Mouse (Mus musculus): ENCODE measurements around the gene Lpin3.

The Lpin3 gene

GRCm38 (mm10) chr2:160933890-160934289, 53.4 kb downstream of the Lpin3 start:
- DNase-seq (ENCODE audit: low spot score in 2 of 2): no peak

DNA sequence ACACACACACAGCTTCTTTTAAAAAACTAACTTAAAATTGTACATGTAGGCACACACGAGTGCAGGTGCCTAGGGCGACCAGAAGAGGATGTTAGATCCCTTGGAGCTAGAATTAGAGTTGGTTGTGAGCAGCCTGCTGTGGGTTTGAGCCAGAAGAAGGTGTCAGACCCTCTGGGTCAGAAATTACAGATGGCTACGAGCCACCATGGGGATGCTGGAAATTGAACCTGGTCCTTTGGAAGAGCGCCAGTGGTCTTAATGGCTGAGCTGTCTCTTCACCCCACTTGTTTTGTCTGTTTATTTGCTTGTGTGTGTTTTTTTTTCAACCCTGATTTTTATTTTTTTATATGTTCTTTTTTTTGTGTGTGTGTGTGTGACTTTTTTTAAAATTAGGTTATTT, 54.0 kb downstream of the Lpin3 start:
- DNase-seq (ENCODE audit: low spot score in 2 of 2): no peak

GRCm38 (mm10) chr2:160940930-160941709, 60.6 kb downstream of the Lpin3 start:
- no peak for DNase-seq (ENCODE audit: low spot score in 2 of 2)

GRCm38 (mm10) chr2:160942443-160942842, 62.0 kb downstream of the Lpin3 start:
- no peak for DNase-seq (ENCODE audit: low spot score in 2 of 2)

DNA sequence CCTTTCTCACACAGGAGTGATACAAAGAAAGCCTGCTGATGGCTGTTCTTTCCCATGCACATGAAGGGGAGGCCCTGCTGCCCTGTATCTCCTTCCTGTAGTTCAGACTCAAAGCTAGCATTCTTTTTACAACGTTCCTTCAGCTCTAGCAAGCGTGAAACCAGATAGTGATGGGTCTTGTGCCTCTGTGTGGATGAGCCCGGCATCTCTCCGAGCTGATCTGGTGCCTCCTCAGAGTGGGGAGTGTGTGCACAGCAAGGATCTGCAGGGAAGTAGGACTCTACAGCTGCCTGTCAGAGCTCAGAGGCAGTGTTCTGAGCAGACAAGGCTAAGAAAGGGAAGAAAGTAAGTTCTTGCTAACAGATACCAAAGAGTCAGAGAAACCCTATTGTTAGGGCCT, 71.1 kb downstream of the Lpin3 start:
- no peak for DNase-seq (ENCODE audit: low spot score in 2 of 2)

GRCm38 (mm10) chr2:160953131-160953873, 72.8 kb downstream of the Lpin3 start:
- no peak for DNase-seq (ENCODE audit: low spot score in 2 of 2)

- no peak for DNase-seq (ENCODE audit: low spot score in 2 of 2)
Observed at GRCm38 (mm10) chr2:160954541-160954940, 74.1 kb downstream of the Lpin3 start.

DNA sequence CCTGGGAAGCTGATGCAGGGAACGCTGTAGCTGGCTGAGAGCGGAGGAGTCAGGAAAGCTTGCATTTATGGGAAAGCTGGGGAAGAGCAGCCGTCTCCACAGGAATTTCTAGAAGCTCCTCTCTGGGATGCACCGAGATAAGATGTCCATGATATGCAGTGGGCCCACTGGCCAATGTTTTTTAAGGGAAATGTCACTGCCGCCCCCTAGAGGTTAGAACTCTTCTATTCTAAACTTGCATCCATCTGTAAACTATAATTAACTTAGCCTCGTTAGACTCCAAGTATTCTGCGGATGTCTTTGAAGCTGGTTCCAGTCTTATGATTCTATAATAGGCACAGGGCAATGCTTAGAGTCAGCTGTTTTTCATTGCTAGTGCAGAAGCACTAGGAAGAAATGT, 74.9 kb downstream of the Lpin3 start:
- DNase-seq (ENCODE audit: low spot score in 2 of 2): no peak
